8 mouse cellular contexts compared by ENCODE assay signal in genomic region chr4:45452569-45453111, GRCm38 (mm10). TPM values are rescaled to one million over a fixed set of nuclear protein-coding genes. Genes with fewer than 3 reads are reported as not detected.
A peak's percentile ranks its signal among the peaks of the same experiment; 100 is the strongest.
DNase-seq lines count a peak whose midpoint lies in the region; ATAC-seq lines count a peak whose summit lies in the region.
"Had no signal": no experiment of that assay in that cellular context is flagged by ENCODE, and none has a peak within 500 bp of the region (broad histone marks: within the 10 kb centered on the region; RNA-seq: fewer than 3 reads in every experiment).

No protein-coding gene starts in this region.

- no peaks in the 10 kb centered on the region for H3K27me3 ChIP-seq in midbrain, embryonic 13.5 days

- no peak overlapping the region for H3K9ac ChIP-seq in midbrain, embryonic 13.5 days (replicated peaks)
- H3K9ac ChIP-seq: midbrain, embryonic 12.5 days had no signal

- H3K4me2 ChIP-seq in midbrain, embryonic 13.5 days (replicated peaks), result no peak overlapping the region
- H3K4me2 ChIP-seq: midbrain, embryonic 12.5 days had no signal

- WGBS in midbrain, embryonic 13.5 days, result 74% methylated on average over 7 of the region's 7 CpGs

- no peaks in the 10 kb centered on the region for H3K9me3 ChIP-seq in midbrain, embryonic 13.5 days
- H3K9me3 ChIP-seq: midbrain, embryonic 12.5 days had no signal

- no peak for ATAC-seq in frontal cortex, adult (ENCODE audit: low TSS enrichment)
- ATAC-seq in midbrain, embryonic 13.5 days, result no peak

- peak; percentile 28 to 42 for DNase-seq in spleen, postnatal 36 days (ENCODE audit: low spot score in 2 of 2)
- no peak for DNase-seq in spleen, postnatal 14 days (ENCODE audit: low spot score in 2 of 2)
- DNase-seq in heart, adult 8-10 months (ENCODE audit: low spot score), result peak; percentile 78
- peak; percentile 76 for DNase-seq in kidney, postnatal 10 days
- DNase-seq in lung, postnatal 36 days, result peak; percentile 83

- no peak overlapping the region for H3K4me3 ChIP-seq in midbrain, embryonic 13.5 days (replicated peaks)
- H3K4me3 ChIP-seq: midbrain, embryonic 12.5 days had no signal

- H3K27ac ChIP-seq in midbrain, embryonic 13.5 days, result no peak overlapping the region
- H3K27ac ChIP-seq: midbrain, embryonic 12.5 days had no signal

- H3K4me1 ChIP-seq in midbrain, embryonic 13.5 days (replicated peaks), result peaks cover 32% of the 10 kb centered on the region

- no peaks in the 10 kb centered on the region for H3K36me3 ChIP-seq in midbrain, embryonic 13.5 days
- H3K36me3 ChIP-seq: midbrain, embryonic 12.5 days had no signal

RNA-seq across cellular contexts. Expression of gene Slc25a51, which starts 44.1 kb away (rescaled TPM):
- total RNA-seq in heart, adult 8-10 months (2022), result 100 to 1,000 TPM in 1 of 4 experiments, 10 to 100 TPM in 3; 84.3 to 112 (median 96.3) TPM
- polyA plus RNA-seq in midbrain, embryonic 13.5 days (2015; fragmentation: Nextera tagmentation; extraction: Ambion mirVana), result 73.7 and 76.5 TPM in 2 replicates

Comparison
In these comparisons a context has a peak if more than half of its experiments do, and no peak if none do; other contexts are left out.
1. DNase-seq: peak in spleen, postnatal 36 days (2 of 2), heart, adult 8-10 months (single experiment), kidney, postnatal 10 days (single experiment) and lung, postnatal 36 days (single experiment); none in spleen, postnatal 14 days (0 of 2).